Mouse (Mus musculus) lung, adult 2 months (tissue): ENCODE measurements around the gene Wfdc1.

Source experiments
- CTCF ChIP-seq: fragments of 200-500 bp; IDR thresholded peaks from 2 replicates; pipeline ENCODE4 v1.5.1; 2011; ENCODE audit warnings: mild to moderate bottlenecking, low read length, control low read depth; ENCODE audit not compliant: insufficient read depth
- POLR2A ChIP-seq: fragments of 200-500 bp; IDR thresholded peaks from 2 replicates; pipeline ENCODE4 v1.6.1; 2011; ENCODE audit warnings: low read depth, mild to moderate bottlenecking, control low read depth, low read length, borderline replicate concordance; ENCODE audit errors: extremely low read depth

DNA sequence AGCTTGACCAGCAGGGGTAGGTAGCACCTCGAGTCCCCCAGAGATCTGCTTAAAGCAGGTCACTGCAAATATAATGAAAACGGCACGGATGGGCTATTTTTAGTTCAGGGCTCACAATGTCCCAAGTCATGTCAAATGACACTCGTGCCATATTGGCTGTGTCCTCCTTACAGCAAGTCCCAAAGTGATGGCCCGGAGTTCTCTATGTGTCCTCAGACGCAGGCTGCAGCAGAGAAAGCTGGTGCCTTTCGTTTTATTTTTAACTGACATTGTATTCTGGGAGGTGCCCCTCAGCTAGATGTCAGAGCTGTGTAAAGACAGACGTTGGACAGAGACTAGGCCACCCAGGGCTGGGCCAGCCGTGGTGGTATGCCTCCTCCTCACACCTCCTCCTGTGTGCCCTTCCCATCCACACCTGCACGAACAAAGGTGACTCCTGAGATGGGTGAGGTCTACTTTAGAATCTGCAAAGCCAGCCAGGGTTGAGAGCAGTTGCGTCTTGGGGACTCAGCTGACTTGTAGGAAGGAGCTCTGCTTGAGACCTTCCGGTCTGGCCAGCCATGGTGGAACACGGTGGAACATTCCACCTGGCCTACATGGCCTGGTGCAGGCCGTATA is 45.2 kb upstream of the Wfdc1 start:
- TF ChIP-seq CTCF (no peak), POLR2A (no peak)
